ENCODE assay signal across 11 mouse cellular contexts in genomic region chr1:39934954-39935353, GRCm38 (mm10). TPM values are rescaled to one million over a fixed set of nuclear protein-coding genes. Genes with fewer than 3 reads are reported as not detected.
DNase-seq lines count a peak whose midpoint lies in the region; ATAC-seq and TF ChIP-seq lines count a peak whose summit lies in the region.
"Had no signal": no experiment of that assay in that cellular context is flagged by ENCODE, and none has a peak within 500 bp of the region (broad histone marks: within the 10 kb centered on the region; RNA-seq: fewer than 3 reads in every experiment).

No protein-coding gene starts in this region.

- TF ChIP-seq CTCF in layer of hippocampus, adult 2 months (conservative IDR thresholded peaks at IDR 0.05), result no peak

- H3K9me3 ChIP-seq in forebrain, embryonic 12.5 days, result no peaks in the 10 kb centered on the region
- no peaks in the 10 kb centered on the region for H3K9me3 ChIP-seq in forebrain, embryonic 15.5 days
- H3K9me3 ChIP-seq in embryonic facial prominence, embryonic 10.5 days, result no peaks in the 10 kb centered on the region
- no peaks in the 10 kb centered on the region for H3K9me3 ChIP-seq in neural tube, embryonic 14.5 days (ENCODE audit: control insufficient read depth, low read length)
- no peaks in the 10 kb centered on the region for H3K9me3 ChIP-seq in heart, embryonic 11.5 days (replicated peaks; ENCODE audit: control insufficient read depth, low read length)

- ATAC-seq in forebrain, embryonic 12.5 days (ENCODE audit: low FRiP score), result no peak
- ATAC-seq in forebrain, embryonic 15.5 days (replicated peaks), result no peak
- no peak for ATAC-seq in neural tube, embryonic 14.5 days (ENCODE audit: low read depth)
- ATAC-seq in heart, embryonic 11.5 days (replicated peaks; ENCODE audit: insufficient number of reproducible peaks, low FRiP score, low TSS enrichment), result no peak

- H3K27ac ChIP-seq in forebrain, embryonic 12.5 days, result no peak overlapping the region
- H3K27ac ChIP-seq in forebrain, embryonic 15.5 days (replicated peaks), result no peak overlapping the region
- peak overlapping the region; percentile 64; the same call in 1 of the 2 replicates for H3K27ac ChIP-seq in layer of hippocampus, adult 2 months
- H3K27ac ChIP-seq in embryonic facial prominence, embryonic 10.5 days (replicated peaks), result no peak overlapping the region
- no peak overlapping the region for H3K27ac ChIP-seq in neural tube, embryonic 14.5 days (ENCODE audit: low read depth, low read length)
- no peak overlapping the region for H3K27ac ChIP-seq in heart, embryonic 11.5 days (ENCODE audit: low read depth, low read length)

- no peak overlapping the region for H3K4me3 ChIP-seq in forebrain, embryonic 12.5 days (replicated peaks)
- no peak overlapping the region for H3K4me3 ChIP-seq in forebrain, embryonic 15.5 days
- H3K4me3 ChIP-seq in layer of hippocampus, adult 2 months, result no peak overlapping the region
- H3K4me3 ChIP-seq in embryonic facial prominence, embryonic 10.5 days, result 0 out of 2 replicates have a peak overlapping the region, but pooled peaks have one; percentile 19
- H3K4me3 ChIP-seq in neural tube, embryonic 14.5 days (ENCODE audit: low read depth, low read length), result no peak overlapping the region
- no peak overlapping the region for H3K4me3 ChIP-seq in heart, embryonic 11.5 days (ENCODE audit: low read depth, low read length)

- no peaks in the 10 kb centered on the region; the same call in 1 of the 2 replicates for H3K36me3 ChIP-seq in forebrain, embryonic 12.5 days (replicated peaks)
- H3K36me3 ChIP-seq in forebrain, embryonic 15.5 days, result no peaks in the 10 kb centered on the region
- peaks cover 32% of the 10 kb centered on the region for H3K36me3 ChIP-seq in embryonic facial prominence, embryonic 10.5 days (replicated peaks)
- H3K36me3 ChIP-seq in neural tube, embryonic 14.5 days (ENCODE audit: control insufficient read depth, insufficient read depth, low read length), result no peaks in the 10 kb centered on the region
- no peaks in the 10 kb centered on the region for H3K36me3 ChIP-seq in heart, embryonic 11.5 days (ENCODE audit: control insufficient read depth, insufficient read depth, low read length)

- H3K9ac ChIP-seq in forebrain, embryonic 12.5 days, result no peak overlapping the region
- no peak overlapping the region for H3K9ac ChIP-seq in forebrain, embryonic 15.5 days (replicated peaks)
- H3K9ac ChIP-seq in neural tube, embryonic 14.5 days (replicated peaks; ENCODE audit: low read depth, low read length), result no peak overlapping the region
- H3K9ac ChIP-seq in heart, embryonic 11.5 days (ENCODE audit: low read depth, low read length), result no peak overlapping the region

- peak overlapping the region; percentile 57; the same call in 1 of the 2 replicates for H3K4me2 ChIP-seq in forebrain, embryonic 12.5 days
- no peak overlapping the region for H3K4me2 ChIP-seq in forebrain, embryonic 15.5 days (replicated peaks)
- peak overlapping the region; percentile 39; the same call in 1 of the 2 replicates for H3K4me2 ChIP-seq in neural tube, embryonic 14.5 days (ENCODE audit: low read depth, low read length)
- no peak overlapping the region for H3K4me2 ChIP-seq in heart, embryonic 11.5 days

- H3K27me3 ChIP-seq in forebrain, embryonic 12.5 days, result no peaks in the 10 kb centered on the region
- no peaks in the 10 kb centered on the region for H3K27me3 ChIP-seq in forebrain, embryonic 15.5 days
- no peaks in the 10 kb centered on the region for H3K27me3 ChIP-seq in embryonic facial prominence, embryonic 10.5 days (replicated peaks; ENCODE audit: low read depth, poor library complexity, severe bottlenecking)
- H3K27me3 ChIP-seq in neural tube, embryonic 14.5 days (ENCODE audit: control insufficient read depth, insufficient read depth, low read length), result no peaks in the 10 kb centered on the region
- H3K27me3 ChIP-seq in heart, embryonic 11.5 days (ENCODE audit: control insufficient read depth, insufficient read depth, low read length), result no peaks in the 10 kb centered on the region

- H3K4me1 ChIP-seq in forebrain, embryonic 12.5 days, result peaks cover 98% of the 10 kb centered on the region
- H3K4me1 ChIP-seq in forebrain, embryonic 15.5 days, result peaks cover 97% of the 10 kb centered on the region
- peaks cover 97% of the 10 kb centered on the region for H3K4me1 ChIP-seq in embryonic facial prominence, embryonic 10.5 days
- peaks cover 84% of the 10 kb centered on the region for H3K4me1 ChIP-seq in neural tube, embryonic 14.5 days (ENCODE audit: control insufficient read depth, insufficient read depth, low read length)
- H3K4me1 ChIP-seq in heart, embryonic 11.5 days (ENCODE audit: control insufficient read depth, insufficient read depth, low read length), result peaks cover 85% of the 10 kb centered on the region

- WGBS in forebrain, embryonic 12.5 days, result 24% methylated on average over 8 of the region's 8 CpGs
- 30% methylated on average over 8 of the region's 8 CpGs for WGBS in forebrain, embryonic 15.5 days
- WGBS in embryonic facial prominence, embryonic 10.5 days, result 18% methylated on average over 8 of the region's 8 CpGs
- 18% methylated on average over 8 of the region's 8 CpGs for WGBS in neural tube, embryonic 14.5 days
- WGBS in heart, embryonic 11.5 days (ENCODE audit: insufficient replicate concordance), result 35% methylated on average over 8 of the region's 8 CpGs

- no peak for DNase-seq in layer of hippocampus, adult 2 months (ENCODE audit: low spot score in 2 of 2)
- DNase-seq in layer of hippocampus, adult 18-20 months (ENCODE audit: low spot score in 2 of 2), result no peak
- no peak for DNase-seq in embryonic facial prominence, embryonic 10.5 days (ENCODE audit: low spot score)
- DNase-seq in cerebellum, adult 11 months, result no peak
- DNase-seq: gastrocnemius, postnatal 14 days; heart, postnatal 36 days; kidney, postnatal 36 days had no signal

RNA-seq across cellular contexts. Expression of gene Map4k4, which starts 34.2 kb away (rescaled TPM):
- 55.9 and 73.9 TPM in 2 replicates for polyA plus RNA-seq in forebrain, embryonic 12.5 days (2016; fragmentation: Nextera tagmentation; extraction: Ambion mirVana)
- 55.7 and 60.2 TPM in 2 replicates for polyA plus RNA-seq in forebrain, embryonic 15.5 days (2015; fragmentation: Nextera tagmentation; extraction: Ambion mirVana)
- 100 to 1,000 TPM; 134 to 145 TPM for total RNA-seq in layer of hippocampus, adult 2 months (2021)
- total RNA-seq in layer of hippocampus, adult 18-20 months (2021), result 100 to 1,000 TPM; 112 to 117 TPM
- 37.6 and 41.4 TPM in 2 replicates for polyA plus RNA-seq in embryonic facial prominence, embryonic 10.5 days (2016; fragmentation: Nextera tagmentation; extraction: Ambion mirVana)
- polyA plus RNA-seq in neural tube, embryonic 14.5 days (2014; fragmentation: Nextera tagmentation; extraction: Ambion mirVana), result 47.9 and 56.6 TPM in 2 replicates
- 19.4 and 23.7 TPM in 2 replicates for polyA plus RNA-seq in heart, embryonic 11.5 days (2014; fragmentation: Nextera tagmentation; extraction: Ambion mirVana)

Comparison
In these comparisons a context has a peak if more than half of its experiments do, and no peak if none do; other contexts are left out.
1. H3K4me2 ChIP-seq: peak in forebrain, embryonic 12.5 days (single experiment) and neural tube, embryonic 14.5 days (single experiment); none in forebrain, embryonic 15.5 days (single experiment) and heart, embryonic 11.5 days (single experiment).